In the genomic region with DNA sequence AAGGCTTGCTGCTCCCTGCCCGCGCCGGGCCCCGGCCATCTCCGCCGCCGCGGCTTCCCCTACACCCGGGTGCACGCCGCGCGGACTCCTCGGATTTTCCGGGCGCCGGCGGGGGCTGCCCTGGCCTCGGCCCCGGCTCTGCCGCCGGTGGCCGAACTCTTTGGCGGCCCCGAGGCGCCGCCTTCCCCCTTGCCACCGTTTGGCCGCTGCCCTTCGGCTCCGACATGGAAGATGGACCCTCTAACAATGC, we compare ENCODE assay signal across 8 mouse cellular contexts.
DNase-seq lines count a peak whose midpoint lies in the region; ATAC-seq and TF ChIP-seq lines count a peak whose summit lies in the region.

No protein-coding gene starts in this region.

- WGBS in lung, postnatal 0 days: 0% methylated on average over 24 of the region's 31 CpGs
- WGBS in limb, embryonic 15.5 days: 0% methylated on average over 23 of the region's 31 CpGs
- WGBS in stomach, embryonic 16.5 days: 0% methylated on average over 31 of the region's 31 CpGs

- TF ChIP-seq EP300 in lung, postnatal 0 days (IDR thresholded peaks at IDR 0.05): no peak

- H3K9me3 ChIP-seq in lung, postnatal 0 days (ENCODE audit: low read length): no peaks in the 10 kb centered on the region
- no peaks in the 10 kb centered on the region for H3K9me3 ChIP-seq in limb, embryonic 15.5 days
- H3K9me3 ChIP-seq in stomach, embryonic 16.5 days (replicated peaks; ENCODE audit: control insufficient read depth, low read length): no peaks in the 10 kb centered on the region

- peak overlapping the region; percentile 65 for H3K4me3 ChIP-seq in lung, postnatal 0 days (ENCODE audit: low read depth, low read length)
- peak overlapping the region; percentile 70 for H3K4me3 ChIP-seq in limb, embryonic 15.5 days
- H3K4me3 ChIP-seq in stomach, embryonic 16.5 days (replicated peaks; ENCODE audit: low read length): peak overlapping the region; percentile 67

- H3K36me3 ChIP-seq in lung, postnatal 0 days (ENCODE audit: insufficient read depth, low read length): no peaks in the 10 kb centered on the region
- H3K36me3 ChIP-seq in limb, embryonic 15.5 days: no peaks in the 10 kb centered on the region
- H3K36me3 ChIP-seq in stomach, embryonic 16.5 days (ENCODE audit: control insufficient read depth, insufficient read depth, low read length): no peaks in the 10 kb centered on the region

- no peak overlapping the region for H3K27ac ChIP-seq in lung, postnatal 0 days (ENCODE audit: low read length)
- H3K27ac ChIP-seq in limb, embryonic 15.5 days: 0 out of 2 replicates have a peak overlapping the region, but pooled peaks have one; percentile 57
- H3K27ac ChIP-seq in stomach, embryonic 16.5 days (ENCODE audit: low read length): no peak overlapping the region

- TF ChIP-seq CTCF in lung, postnatal 0 days (IDR thresholded peaks at IDR 0.05): no peak

- ATAC-seq in cerebellum, adult (ENCODE audit: insufficient number of reproducible peaks, low FRiP score, low TSS enrichment): no peak
- no peak for ATAC-seq in lung, postnatal 0 days
- no peak for ATAC-seq in limb, embryonic 15.5 days (ENCODE audit: insufficient number of reproducible peaks, low FRiP score, low TSS enrichment, low read depth)
- peak; percentile 5; the same call in 1 of the 2 replicates for ATAC-seq in stomach, embryonic 16.5 days (ENCODE audit: insufficient read depth, low FRiP score)

- H3K4me2 ChIP-seq in lung, postnatal 0 days (replicated peaks; ENCODE audit: low read depth, low read length): peak overlapping the region; percentile 97
- peak overlapping the region; percentile 92 for H3K4me2 ChIP-seq in limb, embryonic 15.5 days
- H3K4me2 ChIP-seq in stomach, embryonic 16.5 days (ENCODE audit: low read depth, low read length): peak overlapping the region; percentile 89

- H3K4me1 ChIP-seq in lung, postnatal 0 days (ENCODE audit: insufficient read depth, low read depth, low read length): no peaks in the 10 kb centered on the region
- peaks cover 36% of the 10 kb centered on the region for H3K4me1 ChIP-seq in limb, embryonic 15.5 days
- H3K4me1 ChIP-seq in stomach, embryonic 16.5 days (ENCODE audit: control insufficient read depth, insufficient read depth, low read length): peaks cover 9% of the 10 kb centered on the region; the same call in 1 of the 2 replicates

- 0 out of 2 replicates have a peak overlapping the region, but pooled peaks have one; percentile 23 for H3K9ac ChIP-seq in lung, postnatal 0 days (replicated peaks; ENCODE audit: low read depth)
- peak overlapping the region; percentile 52 for H3K9ac ChIP-seq in limb, embryonic 15.5 days
- peak overlapping the region; percentile 77 for H3K9ac ChIP-seq in stomach, embryonic 16.5 days (ENCODE audit: low read length)

- H3K27me3 ChIP-seq in lung, postnatal 0 days (replicated peaks; ENCODE audit: insufficient read depth, low read length): peaks cover 63% of the 10 kb centered on the region
- H3K27me3 ChIP-seq in limb, embryonic 15.5 days: peaks cover 65% of the 10 kb centered on the region
- peaks cover 45% of the 10 kb centered on the region for H3K27me3 ChIP-seq in stomach, embryonic 16.5 days (ENCODE audit: control insufficient read depth, insufficient read depth, low read length)

- DNase-seq in cerebellum, adult 8-10 months: peak; percentile 21
- no peak for DNase-seq in lung, postnatal 0 days (ENCODE audit: low spot score)
- DNase-seq in lung, postnatal 4 days: no peak
- DNase-seq in frontal cortex, postnatal 25 days (ENCODE audit: low spot score in 2 of 2): no peak
- no peak for DNase-seq in thymus, postnatal 10 days (ENCODE audit: low spot score in 2 of 2)

Comparison
In these comparisons a context has a peak if more than half of its experiments do, and no peak if none do; other contexts are left out.
1. H3K9ac ChIP-seq: peak in every context shown above with its lines; median percentile 77 in stomach, embryonic 16.5 days; 52 in limb, embryonic 15.5 days; 23 in lung, postnatal 0 days.